Mouse (Mus musculus) liver, embryonic 14.5 days (tissue): ENCODE data around the gene Olig1.

ENCODE experiments used
- CTCF ChIP-seq: IDR thresholded peaks from 2 replicates; pipeline ENCODE4 v1.5.1; 2016; ENCODE audit warnings: antibody characterized with exemption, low read depth, control low read depth
- EP300 ChIP-seq: IDR thresholded peaks from 2 replicates; pipeline ENCODE4 v1.6.1; 2016; ENCODE audit warnings: antibody characterized with exemption, low read depth

DNA sequence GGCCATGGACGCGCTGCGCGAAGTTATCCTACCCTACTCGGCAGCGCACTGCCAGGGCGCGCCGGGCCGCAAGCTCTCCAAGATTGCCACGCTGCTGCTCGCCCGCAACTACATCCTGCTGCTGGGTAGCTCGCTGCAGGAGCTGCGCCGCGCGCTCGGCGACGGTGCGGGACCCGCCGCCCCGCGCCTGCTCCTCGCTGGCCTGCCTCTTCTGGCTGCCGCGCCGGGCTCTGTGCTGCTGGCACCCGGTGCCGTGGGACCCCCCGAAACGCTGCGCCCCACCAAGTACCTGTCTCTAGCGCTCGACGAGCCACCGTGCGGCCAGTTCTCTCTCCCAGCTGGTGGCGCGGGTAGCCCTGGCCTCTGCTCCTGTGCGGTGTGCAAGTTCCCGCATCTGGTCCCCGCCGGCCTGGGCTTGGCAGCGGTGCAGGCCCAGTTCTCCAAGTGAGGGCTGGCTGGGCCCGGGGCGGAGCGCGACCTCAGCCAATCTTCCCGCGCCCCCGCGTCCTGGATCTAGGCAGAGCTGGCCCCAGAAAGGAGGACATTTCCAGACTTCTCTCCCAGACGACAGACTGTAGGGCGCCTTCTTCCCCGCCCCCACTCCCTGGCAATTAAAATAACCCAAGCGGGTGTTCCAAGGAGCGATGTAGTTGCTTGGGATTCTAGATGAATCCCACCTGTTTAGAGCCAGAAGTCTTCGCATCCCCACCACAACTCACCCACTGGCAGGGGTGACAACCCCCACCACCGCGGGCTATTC, 820 bp downstream of the Olig1 start:
- TF ChIP-seq CTCF: no peak
- no peak for TF ChIP-seq EP300
